Mouse (Mus musculus) layer of hippocampus, adult 2 months (tissue): Measurements from ENCODE around the gene Ptrh1. TPM values are rescaled to one million over a fixed set of nuclear protein-coding genes. Genes with fewer than 3 reads are reported as not detected.

ENCODE experiments used
- DNase-seq, 2 experiments: peaks; one replicate each; pipeline ENCODE4 v3.0.0; 2022; ENCODE audit warnings: low spot score in 2 of 2
- H3K27ac ChIP-seq: fragments of 200-600 bp; 2 replicates; pipeline ENCODE4 v1.8.1; 2022
- H3K4me3 ChIP-seq: fragments of 200-600 bp; 2 replicates; pipeline ENCODE4 v1.8.1; 2022; ENCODE audit warnings: mild to moderate bottlenecking
- CTCF ChIP-seq: fragments of 200-600 bp; conservative IDR thresholded peaks from 2 replicates; pipeline ENCODE4 v1.8.1; 2022; ENCODE audit warnings: antibody characterized with exemption, mild to moderate bottlenecking, moderate library complexity
- total RNA-seq, 2 experiments: library from RNA; stranded (reverse); gene quantifications; 2 replicates each; pipeline ENCODE4 v1.2.3; 2021

The Ptrh1 gene
- total RNA-seq, 2 experiments from 2014 or later = 5.9 to 6.4 TPM

GRCm38 (mm10) chr2:32821041-32821802 is 45.6 kb downstream of the Ptrh1 start:
- DNase-seq = no peak
- TF ChIP-seq CTCF = peak; percentile 77
- Histone ChIP-seq H3K27ac (no peak overlapping the region), H3K4me3 (no peak overlapping the region)

- peak overlapping the region; percentile 14; the same call in 1 of the 2 replicates for H3K27ac ChIP-seq
- no peak overlapping the region for H3K4me3 ChIP-seq
- TF ChIP-seq CTCF = no peak
- DNase-seq = no peak
Observed at GRCm38 (mm10) chr2:32822643-32823042, 47.1 kb downstream of the Ptrh1 start.

- TF ChIP-seq CTCF = no peak
- DNase-seq = no peak
- Histone ChIP-seq H3K27ac (peak overlapping the region; percentile 14; the same call in 1 of the 2 replicates), H3K4me3 (no peak overlapping the region)
Observed at GRCm38 (mm10) chr2:32823153-32823552, 47.6 kb downstream of the Ptrh1 start.

GRCm38 (mm10) chr2:32823579-32824154 is 48.1 kb downstream of the Ptrh1 start:
- Histone ChIP-seq H3K27ac (peak overlapping the region; percentile 1; the same call in 1 of the 2 replicates), H3K4me3 (no peak overlapping the region)
- TF ChIP-seq CTCF = no peak
- no peak for DNase-seq

- TF ChIP-seq CTCF = no peak
- Histone ChIP-seq H3K4me3 (no peak overlapping the region), H3K27ac (peak overlapping the region; percentile 1; the same call in 1 of the 2 replicates)
- no peak for DNase-seq
Observed at GRCm38 (mm10) chr2:32824181-32824580, 48.6 kb downstream of the Ptrh1 start.

- Histone ChIP-seq H3K4me3 (no peak overlapping the region), H3K27ac (no peak overlapping the region)
- no peak for TF ChIP-seq CTCF
- no peak for DNase-seq
Observed at GRCm38 (mm10) chr2:32824778-32825177, 49.2 kb downstream of the Ptrh1 start.

GRCm38 (mm10) chr2:32825796-32826195 is 50.2 kb downstream of the Ptrh1 start:
- H3K4me3 ChIP-seq = no peak overlapping the region
- H3K27ac ChIP-seq = peak overlapping the region; percentile 61
- TF ChIP-seq CTCF = no peak
- DNase-seq = peak in 1 of 2 experiments; percentile 51

Other genes starting within 250 kb of the Ptrh1 start
- 10 to 100 TPM; 77.1 TPM for gene Fam102a, start 240.5 kb upstream of the Ptrh1 start, total RNA-seq
- 10 to 100 TPM; 77.6 to 84.0 TPM for gene Dpm2, start 204.9 kb upstream of the Ptrh1 start, total RNA-seq
- 1 to 10 TPM; 4.4 to 5.0 TPM for gene Pip5kl1, start 201.0 kb upstream of the Ptrh1 start, total RNA-seq
- gene 9430097D07Rik, start 200.1 kb upstream of the Ptrh1 start, total RNA-seq = under 1 TPM in 1 of 2 experiments, not detected in 1; 0.71 TPM
- gene St6galnac4, start 188.7 kb upstream of the Ptrh1 start, total RNA-seq = 10 to 100 TPM; 36.4 to 40.0 TPM
- gene St6galnac6, start 176.1 kb upstream of the Ptrh1 start, total RNA-seq = 100 to 1,000 TPM; 117 to 124 TPM
- gene Ak1, start 154.0 kb upstream of the Ptrh1 start, total RNA-seq = 100 to 1,000 TPM; 120 to 123 TPM
- gene Eng, start 129.2 kb upstream of the Ptrh1 start, total RNA-seq = 10 to 100 TPM; 16.4 to 19.7 TPM
- 10 to 100 TPM; 10.7 to 14.6 TPM for gene Fpgs, start 71.6 kb upstream of the Ptrh1 start, total RNA-seq
- 100 to 1,000 TPM; 115 to 121 TPM for gene Cdk9, start 62.7 kb upstream of the Ptrh1 start, total RNA-seq
- 10 to 100 TPM; 18.9 to 20.1 TPM for gene Sh2d3c, start 54.7 kb upstream of the Ptrh1 start, total RNA-seq
- gene 6330409D20Rik, start 34.8 kb upstream of the Ptrh1 start, total RNA-seq = 1 to 10 TPM; 1.4 to 2.9 TPM
- 10 to 100 TPM; 30.3 to 32.3 TPM for gene Tor2a, start 18.6 kb upstream of the Ptrh1 start, total RNA-seq
- gene Ttc16, start 153 bp upstream of the Ptrh1 start, total RNA-seq = under 1 TPM; 0.69 to 0.82 TPM
- 1 to 10 TPM in 1 of 2 experiments, not detected in 1; 2.0 TPM for gene Cfap157, start 8.6 kb downstream of the Ptrh1 start, total RNA-seq
- gene Stxbp1, start 71.5 kb downstream of the Ptrh1 start, total RNA-seq = 100 to 1,000 TPM; 550 to 603 TPM
- 10 to 100 TPM; 14.5 to 14.9 TPM for gene Fam129b, start 100.3 kb downstream of the Ptrh1 start, total RNA-seq
- 100 to 1,000 TPM; 115 to 125 TPM for gene Rpl12, start 185.8 kb downstream of the Ptrh1 start, total RNA-seq
- 10 to 100 TPM; 36.8 to 37.9 TPM for gene Lrsam1, start 185.8 kb downstream of the Ptrh1 start, total RNA-seq
- gene Slc2a8, start 206.3 kb downstream of the Ptrh1 start, total RNA-seq = 10 to 100 TPM; 19.1 to 21.7 TPM